Mouse (Mus musculus) forelimb bud, embryonic 11.5 days (tissue): ENCODE measurements at regions not wholly inside any gene's neighbourhood (a gene's known extent, or its start where the extent isn't known, plus 50 kb on each side); places are given as distances from the start of the nearest gene placed in this dataset.

Experiments used
- DNase-seq: peaks from one replicate; pipeline ENCODE4 v3.0.0-alpha.2; 2012; ENCODE audit warnings: low read depth, low spot score

DNA sequence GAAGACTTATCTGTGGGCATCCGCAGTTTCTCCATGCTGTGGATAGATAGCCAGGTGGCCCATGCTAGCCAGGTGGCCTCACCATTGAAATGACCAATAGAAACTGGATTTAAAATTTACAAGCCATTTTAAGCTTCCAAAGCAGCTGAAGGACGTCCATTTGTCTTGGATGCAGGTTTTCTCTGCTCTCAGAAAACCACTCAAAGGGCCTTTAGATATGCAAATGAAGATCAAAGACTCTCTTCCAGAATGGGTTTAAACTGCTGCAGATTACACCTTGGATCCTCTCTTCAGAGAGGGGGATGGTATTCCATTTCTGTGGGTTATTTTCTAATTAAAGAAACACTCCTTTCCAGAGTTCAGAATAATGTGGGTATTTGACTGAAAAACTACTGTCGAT, 518.5 kb downstream of the Rnf144a start:
- DNase-seq, result no peak

GRCm38 (mm10) chr12:25895691-25896090, 519.4 kb downstream of the Rnf144a start:
- no peak for DNase-seq

DNA sequence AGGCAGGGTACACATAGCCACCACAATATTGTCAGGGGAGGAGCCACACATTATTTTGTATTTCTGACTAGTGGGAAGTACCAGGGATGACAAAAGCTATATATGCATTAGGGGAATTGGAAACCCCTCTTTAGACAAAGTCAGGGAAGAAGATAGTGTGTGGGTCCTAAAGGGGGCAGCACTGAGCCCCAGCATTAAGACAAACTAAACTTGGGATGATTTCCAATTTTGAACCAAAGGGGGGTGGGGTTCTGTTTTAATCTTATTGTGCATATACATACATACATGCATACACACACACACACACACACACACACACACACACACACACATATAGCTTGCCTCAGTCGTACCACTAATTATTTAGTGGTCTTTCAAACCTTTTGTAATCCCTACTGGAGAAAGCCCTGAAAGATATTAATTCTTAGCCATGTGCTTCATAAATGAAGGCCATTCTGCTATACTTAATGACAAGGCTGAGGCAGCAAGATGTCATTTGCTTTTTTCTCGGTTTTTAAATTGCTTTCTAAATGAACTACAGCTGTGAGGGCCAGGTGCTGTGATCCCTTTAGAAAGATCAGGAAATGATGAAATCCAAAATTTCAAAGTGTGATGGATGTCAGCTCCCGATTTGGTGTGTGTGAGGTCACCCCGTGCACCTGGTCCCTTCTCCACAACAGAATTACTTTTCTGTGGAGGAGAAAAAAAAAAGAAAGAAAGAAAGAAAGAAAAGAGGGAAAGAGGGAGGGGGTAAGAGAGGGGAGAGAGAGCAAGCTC, 523.5 kb downstream of the Rnf144a start:
- peak; percentile 76 for DNase-seq

DNA sequence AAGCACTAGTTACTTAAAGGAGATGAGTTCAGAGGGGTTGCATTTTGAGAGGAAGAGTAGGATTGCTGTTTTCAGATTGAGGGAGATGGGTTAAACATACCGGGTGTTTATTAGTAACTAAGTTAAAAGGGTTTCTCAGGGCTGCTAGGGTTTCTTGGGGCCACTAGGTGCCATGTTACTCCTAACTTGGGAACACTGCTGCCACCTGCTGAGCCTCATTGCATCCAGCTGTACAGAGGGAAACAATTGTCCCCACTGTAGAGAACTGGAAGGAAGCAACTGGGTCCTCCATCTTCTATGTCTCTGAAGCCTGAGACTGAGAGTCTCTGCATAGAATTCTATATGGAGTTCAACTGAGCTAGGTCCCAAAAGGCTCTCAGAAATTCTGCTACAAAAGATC, 524.3 kb downstream of the Rnf144a start:
- no peak for DNase-seq

GRCm38 (mm10) chr12:25883771-25884171, 531.3 kb downstream of the Rnf144a start:
- DNase-seq, result no peak

DNA sequence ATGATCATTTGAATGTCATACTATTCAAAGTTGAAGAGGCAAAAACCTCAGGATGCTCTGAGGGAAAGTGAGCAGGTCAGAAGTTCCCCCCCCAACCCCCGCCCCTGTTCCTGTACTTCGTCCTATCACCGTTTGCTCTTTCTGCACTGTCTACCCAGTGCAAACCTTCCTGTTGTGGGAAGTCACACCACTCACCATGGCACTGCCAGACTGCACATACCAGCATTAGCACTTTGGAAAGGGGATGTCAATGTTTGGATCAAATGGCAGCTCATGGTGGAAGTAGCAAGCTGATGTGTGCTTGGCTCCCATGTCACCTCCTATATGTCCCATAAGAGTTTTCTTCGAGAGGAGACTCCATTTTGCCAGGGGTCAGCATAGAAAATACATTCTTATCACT, 543.2 kb downstream of the Rnf144a start:
- no peak for DNase-seq

- peak; percentile 48 for DNase-seq
These were observed 544.0 kb downstream of the Rnf144a start for GRCm38 (mm10) chr12:25871001-25871461.

- no peak for DNase-seq
These were observed 545.2 kb downstream of the Rnf144a start for GRCm38 (mm10) chr12:25869846-25870245.

DNA sequence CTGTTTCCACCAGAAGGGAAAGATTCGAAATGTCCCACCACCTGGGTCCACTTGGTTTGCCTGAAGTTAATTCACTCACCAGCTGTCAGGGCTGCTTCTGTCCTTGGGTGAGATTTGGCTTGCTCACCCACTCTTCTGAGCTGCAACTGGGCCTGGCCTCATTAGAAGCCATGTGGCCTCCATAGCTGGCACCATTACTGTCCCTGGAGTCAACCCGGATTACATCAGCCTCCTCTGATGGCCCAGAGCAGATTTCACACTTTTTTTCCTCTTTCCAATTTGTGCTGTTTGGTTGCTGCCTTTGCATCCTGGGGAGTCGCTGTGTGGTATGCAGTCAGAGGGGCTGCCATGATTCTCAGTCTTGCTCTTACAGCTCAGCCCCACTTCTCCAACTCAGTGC, 550.0 kb downstream of the Rnf144a start:
- DNase-seq, result no peak

DNA sequence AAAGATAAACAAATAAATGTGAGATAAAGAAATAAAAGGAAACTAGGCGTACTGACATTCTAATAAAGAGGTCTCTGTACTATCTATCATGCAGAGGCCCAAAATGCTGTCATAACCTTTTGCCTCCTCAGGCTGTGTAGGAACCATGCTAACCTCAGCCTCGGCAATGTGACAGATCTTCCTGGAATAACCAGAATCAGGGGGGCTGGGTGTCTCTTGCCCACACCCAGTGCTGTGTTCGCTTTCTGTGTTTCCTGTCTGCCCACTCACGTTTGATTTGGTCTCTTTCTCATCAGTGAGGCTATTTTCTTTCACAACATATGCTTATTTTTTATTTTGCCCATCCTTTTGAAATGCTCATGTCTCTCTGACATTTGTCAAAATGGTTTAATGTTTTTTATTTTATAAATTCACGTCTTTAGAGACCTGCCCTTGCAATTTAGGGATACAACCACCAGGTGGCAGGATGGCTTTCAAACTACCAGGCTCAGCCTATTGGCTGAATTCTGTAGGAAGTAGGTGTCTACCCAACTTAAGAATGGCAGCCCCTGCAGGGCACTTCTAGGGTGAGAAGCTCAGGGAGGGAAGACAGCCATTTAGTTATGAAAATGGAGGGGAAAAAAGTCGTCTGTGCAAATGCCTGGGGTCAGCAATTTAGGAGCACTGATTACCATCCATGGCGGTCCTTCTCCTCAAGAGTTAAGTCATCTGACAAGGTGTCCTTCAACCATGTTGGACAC, 550.8 kb downstream of the Rnf144a start:
- no peak for DNase-seq

DNA sequence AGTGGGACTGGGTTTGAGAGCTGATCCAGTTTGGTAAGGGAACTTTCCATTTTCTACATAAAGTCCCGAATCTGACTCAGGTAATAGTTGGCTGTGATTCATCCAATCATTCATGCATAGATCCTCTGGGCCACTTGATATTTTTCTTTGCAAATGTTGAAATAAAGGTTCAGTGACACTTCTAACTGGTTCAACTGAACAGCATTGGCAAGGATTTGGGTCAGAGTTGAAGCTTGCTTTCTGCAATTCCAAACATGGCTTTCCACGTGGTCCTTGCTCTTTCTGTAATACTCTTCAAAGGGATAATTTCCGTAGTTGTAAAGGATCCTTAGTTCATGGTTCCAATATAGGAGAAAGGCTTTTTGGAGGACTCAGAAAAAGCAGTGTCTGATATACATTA, 554.0 kb downstream of the Rnf144a start:
- no peak for DNase-seq

DNA sequence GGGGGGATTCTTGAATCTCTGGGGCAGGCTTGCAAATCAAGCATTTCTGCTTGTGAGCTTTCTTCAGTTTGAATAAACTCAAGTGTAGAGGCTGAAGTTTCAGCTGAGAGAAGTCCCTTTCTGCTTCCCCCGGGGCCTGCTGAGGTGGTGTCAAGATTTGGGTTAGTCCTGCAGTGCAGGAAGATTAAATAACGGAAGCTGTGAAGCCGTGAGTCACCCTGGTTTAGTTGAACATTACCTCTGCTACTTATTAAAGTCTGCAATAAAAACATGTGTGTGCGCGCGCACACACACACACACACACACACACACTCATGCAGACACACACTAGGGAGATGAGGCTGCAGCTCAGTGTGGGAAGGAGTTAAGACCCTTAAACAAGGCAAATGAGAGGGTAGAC, 556.7 kb downstream of the Rnf144a start:
- DNase-seq, result no peak

GRCm38 (mm10) chr12:25830057-25830456, 585.0 kb downstream of the Rnf144a start:
- no peak for DNase-seq

DNA sequence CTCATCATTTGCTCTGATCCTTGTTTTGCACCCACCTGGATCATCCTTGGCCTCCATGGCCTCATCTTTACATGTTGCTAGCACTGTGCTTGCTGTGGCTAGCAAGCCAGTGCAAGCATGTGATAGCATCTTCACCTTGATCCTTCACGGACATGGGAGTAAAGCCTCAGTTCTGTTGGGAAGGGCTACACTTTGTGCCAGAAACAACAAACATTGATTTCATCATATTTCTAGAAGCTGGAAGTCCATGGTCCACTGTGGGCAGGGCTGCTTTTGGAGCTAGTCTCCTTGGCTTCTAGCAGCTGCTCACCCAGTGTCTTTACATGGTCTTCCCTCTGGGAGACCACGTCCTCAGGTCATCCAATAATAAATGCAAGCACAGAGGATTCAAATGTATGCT, 587.1 kb downstream of the Rnf144a start:
- DNase-seq, result no peak

DNA sequence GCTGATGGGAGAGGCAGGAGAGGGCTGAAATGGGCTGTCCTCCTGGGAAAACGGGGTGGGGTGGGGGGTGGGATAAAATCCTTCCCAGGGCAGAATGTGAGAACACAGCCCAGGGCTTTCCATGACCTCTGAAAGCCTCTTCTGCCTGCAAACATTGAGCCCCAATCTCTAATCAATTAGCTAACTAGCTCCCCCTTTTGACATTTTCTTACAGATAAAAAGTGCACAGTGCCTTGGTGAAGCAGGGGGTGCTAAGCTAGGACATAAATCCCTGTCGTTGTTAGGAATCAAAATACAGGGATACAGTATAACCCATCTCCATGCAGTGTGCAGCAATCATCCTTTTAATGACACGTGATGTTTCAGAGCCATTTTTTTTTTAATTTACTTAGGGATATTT, 588.1 kb downstream of the Rnf144a start:
- no peak for DNase-seq

GRCm38 (mm10) chr12:25826451-25826850, 588.6 kb downstream of the Rnf144a start:
- DNase-seq, result no peak

DNA sequence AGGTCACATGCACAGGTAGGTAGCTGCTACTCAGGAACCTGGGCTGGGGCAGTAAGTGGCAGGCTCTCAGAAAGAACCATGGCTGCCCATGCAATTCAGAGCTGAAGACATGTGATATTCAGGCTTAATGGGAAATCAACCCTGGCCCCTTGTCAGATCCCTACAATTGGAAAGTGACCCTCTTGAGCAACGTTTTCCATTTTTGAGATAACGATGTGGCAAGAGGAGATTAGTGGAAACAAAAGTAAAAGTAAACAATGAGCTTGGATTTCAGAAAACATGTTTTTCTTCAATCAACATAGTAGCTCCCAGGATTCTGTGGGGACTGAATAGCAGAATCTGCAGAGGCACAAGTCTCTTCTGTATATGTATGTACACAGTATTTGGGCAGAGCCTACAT, 598.8 kb downstream of the Rnf144a start:
- no peak for DNase-seq

GRCm38 (mm10) chr12:25795092-25795491, 620.0 kb downstream of the Rnf144a start:
- DNase-seq, result no peak

DNA sequence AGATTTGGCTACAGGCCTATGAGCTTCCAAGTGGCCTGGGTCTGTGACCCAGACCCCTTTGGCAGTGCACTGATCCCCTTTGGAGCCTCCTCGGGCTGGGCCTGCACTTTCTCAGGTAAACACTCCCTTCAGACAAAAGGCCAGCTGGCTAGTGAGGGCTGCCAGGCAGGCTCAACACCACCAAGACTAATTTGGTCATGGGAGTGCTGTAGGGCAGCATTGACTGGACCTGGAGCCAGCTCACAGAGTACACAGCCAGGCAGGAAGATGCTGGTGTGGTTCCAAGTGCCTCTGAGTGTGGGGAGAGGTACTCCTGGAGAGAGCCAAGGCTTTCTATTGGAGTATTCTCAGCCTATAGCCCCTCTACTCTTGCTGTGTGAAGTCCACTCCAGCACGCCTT, 620.5 kb downstream of the Rnf144a start:
- no peak for DNase-seq

GRCm38 (mm10) chr12:25792571-25793075, 622.4 kb downstream of the Rnf144a start:
- DNase-seq, result no peak

- DNase-seq, result no peak
These were observed 624.1 kb downstream of the Rnf144a start for GRCm38 (mm10) chr12:25790956-25791355.

GRCm38 (mm10) chr12:25785646-25786606, 629.1 kb downstream of the Rnf144a start:
- no peak for DNase-seq
